Mouse (Mus musculus) kidney, adult 2 months (tissue): ENCODE data around the gene Scamp3. TPM values are rescaled to one million over a fixed set of nuclear protein-coding genes. Genes with fewer than 3 reads are reported as not detected.

ENCODE experiments used
- DNase-seq: peaks from one replicate; pipeline ENCODE4 v3.0.0; 2021
- H3K27ac ChIP-seq: fragments of 200-500 bp; 2 replicates; pipeline ENCODE4 v1.5.1; 2012; ENCODE audit warnings: low read depth, low read length, control low read depth, inconsistent platforms; ENCODE audit not compliant: insufficient read depth
- H3K27me3 ChIP-seq: fragments of 200-500 bp; replicated peaks from 2 replicates; pipeline ENCODE4 v1.6.1; 2012; ENCODE audit warnings: mild to moderate bottlenecking, moderate library complexity, low read length, inconsistent platforms; ENCODE audit not compliant: control insufficient read depth, insufficient read depth
- H3K36me3 ChIP-seq: fragments of 200-500 bp; 2 replicates; pipeline ENCODE4 v1.6.1; 2012; ENCODE audit warnings: mild to moderate bottlenecking, moderate library complexity, low read length, inconsistent platforms; ENCODE audit not compliant: control insufficient read depth, insufficient read depth
- H3K4me1 ChIP-seq: fragments of 200-500 bp; 2 replicates; pipeline ENCODE4 v1.6.1; 2011; ENCODE audit warnings: low read length; ENCODE audit not compliant: control insufficient read depth, insufficient read depth
- H3K4me3 ChIP-seq: fragments of 200-500 bp; 2 replicates; pipeline ENCODE4 v1.5.1; 2011; ENCODE audit warnings: mild to moderate bottlenecking, low read depth, low read length, control low read depth; ENCODE audit not compliant: insufficient read depth
- CTCF ChIP-seq: fragments of 200-500 bp; conservative IDR thresholded peaks from 2 replicates; pipeline ENCODE4 v1.5.1; 2011; ENCODE audit warnings: low read depth, mild to moderate bottlenecking, control low read depth, low read length, moderate library complexity, mixed read lengths; ENCODE audit not compliant: insufficient read depth, insufficient read length
- POLR2A ChIP-seq: fragments of 200-500 bp; IDR thresholded peaks from one replicate; pipeline ENCODE4 v1.6.1; 2011; ENCODE audit warnings: low read depth, low read length, control low read depth
- WGBS: fragments of 180-500 bp; shearing (Covaris S2); methylation state at CpG from one replicate; pipeline ENCODE4 v1.1.7; 2018; 5-methylcytosine and 5-hydroxymethylcytosine counted together
- polyA plus RNA-seq: library from polyadenylated mRNA; depleted of rRNA; stranded (reverse); fragments of >200 nt; gene quantifications from 2 replicates; pipeline ENCODE4 v1.2.3, GENCODE M21; 2012; rRNA removed

Scamp3 gene
- polyA plus RNA-seq, 1 experiment: 138 TPM

DNA sequence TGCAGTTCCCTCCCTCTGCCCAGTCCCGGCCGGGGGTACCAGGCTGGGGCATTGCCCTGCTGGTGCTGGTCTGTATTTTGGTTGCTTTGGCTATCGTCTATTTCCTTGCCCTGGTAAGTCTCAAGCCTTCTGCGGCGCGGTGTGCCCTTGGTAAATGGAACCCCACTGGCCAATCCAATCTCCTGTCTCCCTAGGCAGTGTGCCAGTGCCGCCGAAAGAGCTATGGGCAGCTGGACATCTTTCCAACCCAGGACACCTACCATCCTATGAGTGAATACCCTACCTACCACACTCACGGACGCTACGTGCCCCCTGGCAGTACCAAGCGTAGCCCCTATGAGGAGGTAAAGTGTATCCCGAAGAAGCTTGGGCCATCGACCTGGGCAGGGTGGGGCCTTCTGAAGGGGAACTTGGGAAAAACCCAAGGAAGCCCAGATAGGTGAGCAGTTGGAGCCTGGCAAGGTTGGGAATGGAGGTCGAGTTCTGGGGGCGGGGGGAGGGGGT is 54.6 kb downstream of the Scamp3 start:
- whole genome bisulfite sequencing: 72% methylated on average over 16 of the region's 16 CpGs
- H3K27ac ChIP-seq: no peak overlapping the region
- H3K4me3 ChIP-seq: peak overlapping the region; percentile 9; the same call in 1 of the 2 replicates
- DNase-seq: no peak
- no peak for TF ChIP-seq CTCF
- no peak for TF ChIP-seq POLR2A
- H3K27me3 ChIP-seq: no peaks in the 10 kb centered on the region
- H3K36me3 ChIP-seq: no peaks in the 10 kb centered on the region
- peaks cover 9% of the 10 kb centered on the region; the same call in 1 of the 2 replicates for H3K4me1 ChIP-seq

Other genes starting within 250 kb of the Scamp3 start
- gene Ash1l, start 226.9 kb upstream of the Scamp3 start, polyA plus RNA-seq: 7.8 and 8.9 TPM in 2 replicates
- gene Dap3, start 226.3 kb upstream of the Scamp3 start, polyA plus RNA-seq: 57.0 and 78.0 TPM in 2 replicates
- gene Rusc1, start 84.2 kb upstream of the Scamp3 start, polyA plus RNA-seq: 33.6 and 34.5 TPM in 2 replicates
- not detected in 2 replicates for gene Gm43738, start 76.4 kb upstream of the Scamp3 start, polyA plus RNA-seq
- gene Fdps, start 75.5 kb upstream of the Scamp3 start, polyA plus RNA-seq: 40.3 and 54.9 TPM in 2 replicates
- gene Pklr, start 41.3 kb upstream of the Scamp3 start, polyA plus RNA-seq: 79.3 and 96.0 TPM in 2 replicates
- 1.1 and 1.4 TPM in 2 replicates for gene Hcn3, start 17.3 kb upstream of the Scamp3 start, polyA plus RNA-seq
- 37.8 and 40.2 TPM in 2 replicates for gene Clk2, start 12.7 kb upstream of the Scamp3 start, polyA plus RNA-seq
- gene Fam189b, start 5.7 kb downstream of the Scamp3 start, polyA plus RNA-seq: 18.3 and 18.4 TPM in 2 replicates
- gene Gba, start 25.5 kb downstream of the Scamp3 start, polyA plus RNA-seq: 61.6 and 65.3 TPM in 2 replicates
- gene Thbs3, start 37.7 kb downstream of the Scamp3 start, polyA plus RNA-seq: 5.0 and 7.9 TPM in 2 replicates
- 257 and 283 TPM in 2 replicates for gene Mtx1, start 49.6 kb downstream of the Scamp3 start, polyA plus RNA-seq
- gene Muc1, start 51.6 kb downstream of the Scamp3 start, polyA plus RNA-seq: 45.9 and 53.8 TPM in 2 replicates
- gene Krtcap2, start 68.5 kb downstream of the Scamp3 start, polyA plus RNA-seq: 142 and 173 TPM in 2 replicates
- 9.1 and 10.5 TPM in 2 replicates for gene Trim46, start 68.8 kb downstream of the Scamp3 start, polyA plus RNA-seq
- 431 and 562 TPM in 2 replicates for gene Dpm3, start 81.9 kb downstream of the Scamp3 start, polyA plus RNA-seq
- gene Slc50a1, start 93.1 kb downstream of the Scamp3 start, polyA plus RNA-seq: 109 and 110 TPM in 2 replicates
- gene Efna1, start 103.7 kb downstream of the Scamp3 start, polyA plus RNA-seq: 54.1 and 59.2 TPM in 2 replicates
- gene Efna3, start 145.5 kb downstream of the Scamp3 start, polyA plus RNA-seq: 2.4 and 4.2 TPM in 2 replicates
- gene Efna4, start 160.6 kb downstream of the Scamp3 start, polyA plus RNA-seq: 8.2 and 10.4 TPM in 2 replicates
- 95.1 and 111 TPM in 2 replicates for gene Adam15, start 172.5 kb downstream of the Scamp3 start, polyA plus RNA-seq
- gene Dcst2, start 184.5 kb downstream of the Scamp3 start, polyA plus RNA-seq: 0.38 and 0.41 TPM in 2 replicates
- 1.8 and 2.2 TPM in 2 replicates for gene Dcst1, start 187.8 kb downstream of the Scamp3 start, polyA plus RNA-seq
- 54.3 and 58.8 TPM in 2 replicates for gene Zbtb7b, start 217.3 kb downstream of the Scamp3 start, polyA plus RNA-seq
- 0.15 TPM in 1 of 2 replicates, not detected in the other for gene Lenep, start 225.3 kb downstream of the Scamp3 start, polyA plus RNA-seq
- 54.6 and 56.7 TPM in 2 replicates for gene Flad1, start 234.4 kb downstream of the Scamp3 start, polyA plus RNA-seq
- gene Cks1b, start 240.9 kb downstream of the Scamp3 start, polyA plus RNA-seq: 6.8 and 7.3 TPM in 2 replicates
- gene Shc1, start 241.0 kb downstream of the Scamp3 start, polyA plus RNA-seq: 53.2 and 57.2 TPM in 2 replicates